Mouse (Mus musculus): ENCODE measurements around the gene Ralbp1.
A peak's percentile ranks its signal among the peaks of the same experiment; 100 is the strongest.

Ralbp1 gene

DNA sequence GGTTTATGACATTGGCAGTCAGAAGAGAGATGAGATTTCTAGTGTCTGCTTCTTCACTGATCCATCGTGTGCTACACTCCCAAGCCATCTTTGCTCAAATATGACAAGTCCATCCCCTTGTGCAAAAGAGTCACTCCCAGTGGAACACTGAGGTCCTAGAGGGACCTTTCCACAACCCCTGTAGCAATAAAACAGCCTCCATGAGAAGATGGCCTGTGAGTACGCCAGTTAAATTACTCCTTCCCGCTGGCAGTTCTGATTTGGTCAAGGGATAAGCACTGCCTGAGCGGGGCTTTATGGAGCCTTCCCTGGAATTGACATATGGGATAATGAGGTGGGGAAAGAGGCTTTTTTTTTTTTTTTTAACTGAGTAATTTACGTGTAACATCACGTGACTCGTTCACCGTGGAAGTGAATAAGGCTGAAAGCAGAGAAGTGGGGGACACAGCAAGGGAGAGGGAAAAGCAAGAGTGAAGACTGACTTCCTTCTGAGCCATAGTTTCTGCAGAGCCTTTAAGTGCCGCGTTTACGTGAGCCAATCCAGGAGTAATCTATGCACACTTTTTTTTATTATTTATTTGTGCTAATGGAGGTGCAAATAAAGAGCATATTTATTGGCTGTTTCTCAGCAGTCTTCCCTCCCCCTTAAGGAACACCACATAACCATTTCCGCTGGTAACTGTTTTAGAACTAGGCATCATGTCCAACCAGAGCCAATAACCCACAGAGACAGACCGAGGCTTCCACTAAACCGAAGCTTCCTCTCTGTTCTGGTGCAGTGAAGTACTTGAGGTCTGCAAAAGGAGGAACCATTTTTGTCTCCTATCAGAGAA is at the start of gene Ralbp1:
Gene Ralbp1, minus strand, starts transcription at position 102 of the 833 bp plus-strand sequence.
- DNase-seq (ENCODE audit: low read depth): no peak

DNA sequence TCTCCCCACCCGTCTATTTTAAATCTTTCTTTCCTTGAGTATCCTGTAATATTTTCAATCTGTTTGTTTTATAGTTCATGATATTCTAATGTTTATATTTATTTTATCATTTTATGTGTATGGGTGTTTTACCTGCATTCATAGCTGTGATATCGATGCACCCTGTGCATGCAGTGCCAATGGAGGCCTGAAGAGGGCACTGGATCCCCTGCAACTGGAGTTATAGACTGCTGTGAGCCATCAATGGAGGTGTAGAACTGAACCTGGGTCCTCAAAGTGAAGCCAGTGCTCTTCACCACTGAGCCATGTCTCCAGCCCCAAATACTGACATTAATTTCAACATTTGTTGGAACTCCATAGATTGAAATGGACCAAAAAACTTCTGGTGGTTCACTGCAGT is 48.1 kb upstream of the Ralbp1 start:
- DNase-seq (ENCODE audit: low read depth): no peak

DNA sequence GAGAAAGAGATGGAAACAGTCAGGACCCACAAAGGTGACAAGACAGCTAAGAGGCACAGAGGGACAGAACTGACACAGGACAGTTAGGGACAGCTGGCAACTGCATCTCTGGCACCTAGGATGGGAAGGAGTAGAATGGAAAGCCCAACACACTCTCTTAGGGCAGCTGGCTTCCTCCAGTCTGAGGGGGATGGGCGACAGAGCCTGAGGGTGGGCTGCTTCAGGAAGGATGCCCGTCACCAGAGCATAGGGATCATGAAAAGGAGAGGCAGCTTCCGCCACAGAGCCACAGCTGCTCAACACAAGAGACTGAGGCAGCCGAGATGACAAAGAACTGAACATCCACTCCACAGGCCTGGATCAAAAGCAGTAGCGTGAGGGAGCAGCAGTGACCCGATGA is 45.9 kb upstream of the Ralbp1 start:
- no peak for DNase-seq (ENCODE audit: low read depth)

DNA sequence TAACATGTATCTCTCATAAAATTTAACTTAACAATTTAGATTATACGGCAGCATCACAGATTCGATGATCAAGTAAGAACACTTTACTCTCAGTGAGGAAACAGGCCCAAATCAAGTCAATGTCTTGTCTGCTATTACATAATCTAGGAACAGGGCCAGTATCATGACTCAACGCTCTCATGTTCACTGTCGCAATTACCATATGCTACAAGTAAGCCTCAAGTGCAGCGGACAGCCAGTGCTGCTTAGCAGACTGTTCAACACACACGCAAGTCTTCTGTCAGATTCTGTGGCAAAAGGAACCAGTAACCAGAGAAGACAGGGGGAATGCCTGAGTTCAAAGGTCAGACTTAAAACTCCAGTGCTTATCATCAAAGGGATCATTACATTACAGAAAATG is 45.4 kb upstream of the Ralbp1 start:
- DNase-seq (ENCODE audit: low read depth): no peak

GRCm38 (mm10) chr17:65930158-65930826 is 44.7 kb upstream of the Ralbp1 start:
- DNase-seq (ENCODE audit: low read depth): no peak

GRCm38 (mm10) chr17:65929319-65929978 is 43.9 kb upstream of the Ralbp1 start:
- DNase-seq (ENCODE audit: low read depth): no peak

- DNase-seq (ENCODE audit: low read depth): no peak
Measured at GRCm38 (mm10) chr17:65927077-65927476, 41.5 kb upstream of the Ralbp1 start.

DNA sequence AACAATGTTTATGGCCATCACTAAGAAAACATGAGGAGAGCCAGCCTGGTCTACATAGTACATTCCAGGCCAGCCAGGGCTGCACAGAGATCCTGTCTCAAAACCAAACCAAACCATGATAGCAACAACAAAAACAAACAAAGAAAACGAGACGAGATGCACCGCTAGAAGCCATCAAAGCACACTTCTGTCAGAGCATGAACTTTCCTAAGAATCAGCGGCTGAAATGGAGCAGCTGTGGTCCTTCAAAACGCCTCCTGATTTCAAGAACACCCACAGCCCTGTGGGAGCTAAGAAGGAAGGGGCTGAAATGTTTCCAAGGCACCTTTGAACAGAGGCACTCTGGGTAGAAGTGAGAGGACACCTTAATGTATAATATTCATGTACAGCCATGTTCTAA is 38.6 kb upstream of the Ralbp1 start:
- DNase-seq (ENCODE audit: low read depth): no peak

DNA sequence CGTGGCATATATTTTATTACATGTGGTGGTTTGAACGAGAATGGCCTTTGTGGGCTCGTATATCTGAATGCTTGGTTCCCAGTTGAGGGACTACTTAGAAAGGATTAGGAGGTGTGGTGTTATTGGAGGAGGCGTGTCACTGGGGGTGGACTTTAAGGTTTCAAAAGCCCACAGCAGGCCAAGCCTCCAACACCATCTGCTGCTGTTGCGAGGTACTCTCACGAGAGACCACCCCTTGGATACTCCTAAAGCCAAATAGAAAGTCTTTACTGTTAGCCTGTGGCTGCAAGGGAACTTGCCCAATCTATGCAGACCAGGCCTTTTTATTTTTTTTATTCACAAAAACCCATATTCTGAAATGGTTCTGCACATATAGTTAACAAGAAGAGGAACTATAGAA is 36.4 kb upstream of the Ralbp1 start:
- DNase-seq (ENCODE audit: low read depth): no peak

DNA sequence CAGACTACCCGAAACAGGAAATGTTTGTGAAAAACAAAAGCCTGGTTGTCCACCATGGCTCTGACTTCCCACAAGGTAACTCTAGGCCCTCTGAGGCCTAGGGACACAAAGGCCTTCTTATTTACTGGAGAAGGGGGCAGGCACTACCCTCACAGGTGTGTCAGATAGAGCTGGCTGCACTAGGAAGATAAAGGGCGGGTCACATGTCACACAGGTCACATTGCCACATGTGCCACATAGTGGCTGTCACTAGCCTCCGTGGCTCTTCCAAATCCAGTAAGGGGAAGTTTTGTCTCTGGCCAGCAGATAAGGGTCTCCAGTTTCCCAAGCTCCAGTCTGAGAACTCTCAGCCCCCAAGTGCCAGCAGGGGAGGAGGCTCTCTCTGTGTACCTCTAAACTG is 33.6 kb upstream of the Ralbp1 start:
- no peak for DNase-seq (ENCODE audit: low read depth)

DNA sequence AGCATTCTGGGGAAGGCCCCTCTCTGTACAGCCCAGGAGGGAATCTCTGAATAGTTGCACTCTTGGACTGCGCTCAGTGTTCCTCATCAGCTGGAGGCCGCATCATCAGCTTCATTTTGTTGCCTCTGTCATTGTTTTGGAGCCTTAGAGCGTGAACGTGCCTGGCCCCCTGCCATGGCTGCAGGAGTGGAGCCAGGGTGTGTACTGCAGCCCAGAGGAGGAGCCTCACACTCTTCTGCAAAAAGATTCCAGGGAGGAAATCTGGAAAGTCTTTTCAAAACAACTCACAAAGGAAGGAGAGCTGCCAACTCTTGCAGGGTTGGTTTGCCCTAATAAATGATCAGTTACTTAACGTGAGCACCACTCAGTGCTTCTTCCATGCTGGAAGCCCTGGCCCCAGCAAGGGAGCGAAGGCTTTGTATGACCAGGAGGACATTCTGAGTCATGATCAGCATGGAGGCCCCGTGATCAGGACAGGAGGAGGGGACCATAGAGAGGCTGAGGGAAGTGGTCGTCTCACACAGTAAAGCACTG is 30.6 kb upstream of the Ralbp1 start:
- no peak for DNase-seq (ENCODE audit: low read depth)

DNA sequence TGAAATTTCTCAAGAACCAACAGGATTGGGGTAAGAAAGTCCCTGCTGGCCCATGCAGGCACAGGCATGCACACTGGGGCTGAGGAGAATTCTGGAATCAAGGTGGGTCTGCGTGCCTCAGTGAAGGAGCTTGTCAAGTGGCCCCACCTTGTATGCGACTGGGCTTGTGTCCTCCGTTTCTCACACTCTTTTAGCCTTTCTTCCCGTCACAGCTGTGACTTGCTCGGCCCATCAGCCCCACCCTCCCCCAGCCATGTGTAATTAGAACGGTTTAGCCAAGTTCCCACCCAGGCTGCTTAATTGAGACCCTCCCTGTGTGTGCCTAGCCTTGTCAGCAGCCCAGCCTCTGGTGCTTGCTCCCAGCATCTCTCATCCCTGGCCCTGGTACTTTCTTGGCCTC is 28.5 kb upstream of the Ralbp1 start:
- no peak for DNase-seq (ENCODE audit: low read depth)

GRCm38 (mm10) chr17:65912202-65912601 is 26.6 kb upstream of the Ralbp1 start:
- DNase-seq (ENCODE audit: low read depth): no peak

DNA sequence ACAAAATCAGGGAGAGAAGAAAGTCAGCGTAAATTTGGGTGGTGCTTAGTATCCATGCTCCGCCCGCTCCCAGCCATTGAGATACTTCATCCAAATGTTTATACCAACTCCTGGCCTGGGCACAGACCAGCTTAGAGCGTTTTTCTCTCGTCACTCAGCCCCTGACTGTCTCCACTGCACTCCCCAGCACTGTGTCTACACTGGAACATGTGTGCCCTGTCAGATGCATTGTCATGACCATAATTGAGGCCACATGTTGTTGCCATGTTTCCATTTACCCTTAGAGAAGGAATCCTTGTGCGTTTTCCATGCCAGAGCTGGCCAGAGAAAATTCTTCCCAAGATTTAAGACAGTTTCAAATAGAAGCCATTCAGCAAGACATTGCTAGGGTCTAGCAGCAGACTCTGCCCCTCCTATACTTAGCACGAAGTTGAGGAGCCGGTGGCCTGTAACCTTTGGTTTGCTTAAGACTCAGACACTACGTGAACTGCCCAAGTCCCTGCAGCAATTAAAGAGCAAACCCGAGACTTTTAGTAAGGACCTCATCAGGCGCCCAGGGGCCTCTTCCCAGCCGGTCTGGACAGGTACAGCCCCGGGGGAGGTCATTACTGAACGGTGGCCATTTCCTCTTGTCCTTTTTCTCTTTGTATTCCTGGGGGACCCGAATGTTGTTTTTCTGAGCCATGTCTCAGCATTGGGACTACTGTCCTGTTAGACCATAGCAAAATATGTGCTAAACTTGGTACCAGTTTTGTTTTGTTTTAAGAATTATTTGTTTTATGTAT is 25.9 kb upstream of the Ralbp1 start:
- no peak for DNase-seq (ENCODE audit: low read depth)

DNA sequence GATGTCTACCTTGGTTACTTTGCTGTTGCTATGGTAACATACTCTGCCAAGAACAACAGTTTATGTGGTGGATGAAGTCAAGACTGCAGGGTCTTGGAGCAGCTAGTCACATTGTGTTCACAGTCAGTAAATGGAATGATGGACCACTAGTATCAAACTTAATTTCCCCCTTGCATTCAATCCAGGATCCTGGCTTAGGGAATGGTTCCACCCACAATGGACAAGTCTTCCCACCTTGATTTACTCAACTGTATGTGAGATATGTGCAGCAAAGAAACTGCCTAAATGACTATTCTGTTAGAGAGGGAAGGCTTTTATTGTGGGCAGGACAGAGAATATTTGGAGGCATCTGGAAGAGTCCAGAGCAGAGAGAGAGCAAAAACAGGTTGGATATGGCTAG is 22.7 kb upstream of the Ralbp1 start:
- DNase-seq (ENCODE audit: low read depth): no peak

DNA sequence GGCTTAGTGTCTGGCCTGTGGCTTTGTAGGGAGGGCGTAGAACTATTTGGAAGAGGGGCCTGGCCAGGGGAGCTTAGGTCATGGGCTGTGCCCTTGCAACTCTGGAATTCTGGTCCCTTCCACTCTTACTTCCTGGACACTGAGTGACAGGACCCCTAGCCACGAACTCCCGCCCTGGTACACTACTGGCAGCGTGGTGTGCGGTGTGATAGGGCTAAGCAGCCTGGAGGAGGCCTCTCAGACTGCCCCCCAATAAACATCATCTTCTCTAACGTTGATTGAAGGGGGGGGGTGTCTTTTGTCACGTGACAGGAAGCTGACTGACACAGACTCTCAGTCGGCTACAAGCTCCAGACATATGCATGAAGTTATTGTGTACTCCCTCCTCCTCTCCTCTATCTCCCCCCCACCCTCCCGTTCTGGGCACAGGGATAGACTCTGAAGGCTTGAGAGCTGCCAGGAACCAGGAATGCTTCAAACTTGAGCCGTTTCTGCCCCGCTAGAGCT is 21.4 kb upstream of the Ralbp1 start:
- DNase-seq (ENCODE audit: low read depth): peak; percentile 25

DNA sequence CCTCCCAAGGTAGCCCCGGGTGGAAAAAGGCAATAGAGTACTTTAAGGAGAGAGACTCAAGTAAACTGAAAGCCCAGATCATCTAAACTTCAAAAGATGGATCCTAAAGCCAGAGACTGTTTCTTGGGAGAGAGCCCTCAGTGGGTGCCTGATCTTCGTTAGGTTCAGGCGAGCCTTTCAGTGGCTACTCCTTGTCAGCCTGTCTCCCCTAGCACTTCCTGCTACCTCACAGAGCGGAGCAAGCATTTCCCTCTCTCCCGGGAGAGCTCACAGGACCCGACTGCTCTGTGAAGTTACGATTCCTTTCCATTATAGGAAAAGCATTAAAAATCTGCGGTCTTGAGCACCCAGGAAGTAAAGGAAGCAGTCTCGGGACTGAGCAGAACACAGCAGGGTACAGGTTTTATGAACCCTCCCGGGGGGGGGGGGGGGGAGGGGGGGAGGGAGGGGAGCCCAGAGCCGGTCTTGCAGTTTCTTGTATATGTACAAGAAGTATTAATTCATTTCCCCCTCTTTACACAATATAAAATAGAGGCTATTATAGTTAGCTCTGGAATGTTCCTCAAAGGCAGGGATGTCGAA is 20.8 kb upstream of the Ralbp1 start:
- DNase-seq (ENCODE audit: low read depth): no peak

DNA sequence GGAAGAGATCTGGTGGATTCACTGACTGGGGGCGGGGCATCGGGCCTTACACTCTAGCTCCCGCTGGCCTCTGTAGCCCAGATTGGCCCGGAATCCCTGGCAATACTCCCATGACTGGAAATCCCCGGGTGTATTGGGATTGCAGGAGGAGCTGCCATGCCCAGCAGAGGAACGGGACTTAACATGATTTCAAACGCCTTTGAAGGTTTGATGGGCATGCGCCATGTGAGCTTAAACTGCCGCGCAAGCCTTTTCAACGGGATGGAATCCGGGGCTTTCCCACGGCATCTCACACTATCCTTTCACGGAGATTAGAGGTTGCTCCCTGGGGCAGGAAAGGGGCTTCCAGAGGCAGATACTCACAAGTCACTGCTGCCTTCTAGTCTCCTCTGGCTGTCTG is 19.6 kb upstream of the Ralbp1 start:
- DNase-seq (ENCODE audit: low read depth): no peak

GRCm38 (mm10) chr17:65903826-65904225 is 18.2 kb upstream of the Ralbp1 start:
- no peak for DNase-seq (ENCODE audit: low read depth)

DNA sequence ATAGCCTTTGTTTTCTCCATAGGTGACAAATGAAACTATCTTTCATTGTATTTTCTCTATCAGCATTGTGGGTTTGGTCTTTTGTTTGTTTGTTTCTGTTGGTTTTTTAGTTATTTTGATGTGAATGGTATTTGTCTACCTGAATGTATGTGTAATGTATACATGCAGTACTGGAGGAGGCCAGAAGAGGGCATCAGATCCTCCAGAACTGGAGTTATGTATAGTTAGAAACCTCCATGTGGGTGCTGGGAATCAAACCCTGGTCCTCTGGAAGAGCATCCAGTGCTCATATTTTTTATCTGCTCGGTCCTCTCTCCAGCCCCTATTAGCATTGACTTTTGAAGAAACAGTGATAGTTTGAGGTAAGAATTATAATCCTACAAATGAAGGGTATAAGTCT is 17.4 kb upstream of the Ralbp1 start:
- DNase-seq (ENCODE audit: low read depth): no peak

GRCm38 (mm10) chr17:65902281-65902680 is 16.7 kb upstream of the Ralbp1 start:
- DNase-seq (ENCODE audit: low read depth): no peak
